Mouse (Mus musculus): Measurements from ENCODE around the gene Fam205c. TPM values are rescaled to one million over a fixed set of nuclear protein-coding genes. Genes with fewer than 3 reads are reported as not detected.

Fam205c gene
- total RNA-seq (2023) = not detected

DNA sequence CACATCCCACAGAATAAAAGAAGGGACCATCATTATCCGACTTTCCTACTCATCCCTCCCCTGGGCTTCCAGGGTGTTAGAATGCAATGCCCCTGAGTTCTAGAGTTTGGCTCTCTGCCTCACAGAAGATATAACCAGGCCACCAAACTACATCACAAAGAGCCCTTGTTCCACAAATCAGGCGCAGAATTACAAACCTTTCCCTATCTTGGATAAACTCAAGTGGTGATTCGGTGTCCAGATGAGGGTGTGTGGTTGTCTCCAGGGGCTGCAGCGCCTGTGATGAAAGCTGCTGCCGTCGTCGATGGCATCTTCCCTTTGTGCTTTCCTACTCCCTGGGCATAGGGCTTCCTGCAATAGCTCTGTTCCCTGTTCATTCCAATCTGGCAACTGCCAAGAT is at the start of gene Fam205c:
Gene Fam205c (minus strand): TSS at position 101 of the 400 bp plus-strand sequence.

DNA sequence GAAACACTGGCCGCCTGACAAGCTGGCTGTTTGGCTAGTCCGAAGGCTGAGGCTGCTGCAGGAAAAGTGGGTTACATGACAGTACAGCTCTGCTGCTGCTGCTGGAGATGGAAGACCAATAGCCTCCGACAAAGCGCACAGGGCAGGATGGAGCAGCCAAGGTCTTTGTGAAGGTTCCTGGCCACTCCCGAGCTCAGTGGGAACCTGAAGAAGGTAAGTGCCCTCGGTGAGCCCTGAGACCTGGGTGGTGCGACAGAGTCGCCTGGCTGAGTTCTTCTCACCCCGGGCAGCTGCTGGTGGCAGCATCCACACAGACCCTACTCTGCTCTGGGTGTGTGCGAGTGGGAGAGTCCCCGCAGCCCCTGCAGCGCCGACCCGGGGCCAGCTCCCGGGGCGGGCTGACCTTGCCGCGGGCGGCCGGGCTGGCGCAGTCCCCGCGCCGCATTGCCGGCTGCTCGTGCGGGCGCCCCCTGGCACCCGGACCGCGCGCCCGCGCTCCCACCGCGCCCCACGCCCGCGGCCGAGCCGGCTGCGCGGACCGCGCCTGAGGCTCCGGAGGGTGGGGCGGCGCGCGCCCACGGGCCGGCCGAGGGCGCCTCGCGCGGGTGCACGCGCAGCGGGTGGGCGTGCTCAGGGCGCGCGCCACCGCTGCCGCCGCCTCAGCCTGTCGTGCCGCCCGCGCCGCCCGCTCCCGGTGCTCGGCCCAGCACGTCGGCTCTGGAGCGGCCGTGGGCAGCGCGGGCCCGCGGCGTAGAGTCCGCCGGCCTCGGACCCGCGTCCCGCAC is 42.8 kb upstream of the Fam205c start, which contains the start of gene Phf24:
Gene Phf24 (plus strand): TSS at position 44 of the 785 bp plus-strand sequence.

GRCm38 (mm10) chr4:42856671-42857070 is 17.4 kb downstream of the Fam205c start, which contains the start of gene Gm12394:
Gm12394 (minus strand) TSS chr4:42856771.

DNA sequence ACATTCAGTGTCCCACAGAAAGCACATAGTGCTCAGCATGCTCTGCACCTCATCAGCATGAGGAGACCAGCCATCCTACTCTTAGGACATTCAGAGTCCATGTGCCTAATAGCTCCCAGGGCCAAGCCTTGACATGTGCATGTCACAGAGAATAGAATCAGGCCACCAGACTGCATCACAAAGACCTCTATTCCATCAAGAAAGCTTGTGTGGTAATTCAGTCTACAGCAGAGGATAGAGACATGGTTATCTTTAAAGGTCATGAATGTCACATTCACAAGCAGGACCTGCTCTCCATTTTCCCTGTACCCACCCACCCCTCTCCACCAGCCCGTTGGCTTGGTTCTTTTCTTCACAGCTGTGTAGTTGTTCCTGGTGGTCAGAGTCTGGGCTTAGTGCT is 20.2 kb downstream of the Fam205c start, which contains the start of gene Fam205a1:
Gene Fam205a1 (minus strand): TSS at position 101 of the 400 bp plus-strand sequence.

Other genes starting within 250 kb of the Fam205c start
- gene Gm2564, start 244.5 kb downstream of the Fam205c start, total RNA-seq (2023) = not detected
- not detected for gene Ccl27b, start 219.0 kb downstream of the Fam205c start, total RNA-seq (2023)
- not detected for gene Il11ra2, start 212.3 kb downstream of the Fam205c start, total RNA-seq (2023)
- not detected for gene 4930578G10Rik, start 138.7 kb downstream of the Fam205c start, total RNA-seq (2023)
- not detected for gene Ccl19, start 117.7 kb downstream of the Fam205c start, total RNA-seq (2023)
- not detected for gene Ccl21a, start 100.2 kb downstream of the Fam205c start, total RNA-seq (2023)
- gene Fam205a1, start 20.3 kb downstream of the Fam205c start, total RNA-seq (2023) = not detected
- not detected for gene Gm12394, start 17.5 kb downstream of the Fam205c start, total RNA-seq (2023)
- gene Phf24, start 42.4 kb upstream of the Fam205c start, total RNA-seq (2023) = not detected
- gene Dnajb5, start 75.6 kb upstream of the Fam205c start, total RNA-seq (2023) = 23.1 TPM
- not detected for gene 1700022I11Rik, start 95.4 kb upstream of the Fam205c start, total RNA-seq (2023)
- 105 TPM for gene Vcp, start 126.3 kb upstream of the Fam205c start, total RNA-seq (2023)
- gene Fancg, start 136.3 kb upstream of the Fam205c start, total RNA-seq (2023) = 22.3 TPM
- gene Pigo, start 151.6 kb upstream of the Fam205c start, total RNA-seq (2023) = 46.0 TPM
- 67.9 TPM for gene Stoml2, start 157.5 kb upstream of the Fam205c start, total RNA-seq (2023)
- gene Fam214b, start 172.0 kb upstream of the Fam205c start, total RNA-seq (2023) = 8.6 TPM
- gene Unc13b, start 184.7 kb upstream of the Fam205c start, total RNA-seq (2023) = 0.80 TPM